Mouse (Mus musculus) testis, adult 2 months (tissue): ENCODE results near the gene Gsdma3. TPM values are rescaled to one million over a fixed set of nuclear protein-coding genes. Genes with fewer than 3 reads are reported as not detected.
A peak's percentile ranks its signal among the peaks of the same experiment; 100 is the strongest.
"Not testable (repeated sequence)": the region's sequence is repeated elsewhere in the genome, so short reads cannot be mapped to it uniquely, and the experiment has no call there.

ENCODE experiments used
- H3K27ac ChIP-seq: fragments of 200-500 bp; 2 replicates; pipeline ENCODE4 v1.5.1; 2012; ENCODE audit warnings: low read depth, low read length; ENCODE audit not compliant: control insufficient read depth, insufficient read depth
- H3K27me3 ChIP-seq: fragments of 200-500 bp; 2 replicates; pipeline ENCODE4 v1.6.1; 2012; ENCODE audit warnings: mild to moderate bottlenecking, low read length, moderate library complexity; ENCODE audit not compliant: control insufficient read depth, insufficient read depth
- H3K36me3 ChIP-seq: fragments of 200-500 bp; 2 replicates; pipeline ENCODE4 v1.6.1; 2012; ENCODE audit warnings: mild to moderate bottlenecking, low read length; ENCODE audit not compliant: control insufficient read depth, insufficient read depth
- H3K4me1 ChIP-seq: fragments of 200-500 bp; 2 replicates; pipeline ENCODE4 v1.6.1; 2012; ENCODE audit warnings: low read length; ENCODE audit not compliant: control insufficient read depth, insufficient read depth
- H3K4me3 ChIP-seq: fragments of 200-500 bp; 2 replicates; pipeline ENCODE4 v1.5.1; 2012; ENCODE audit warnings: low read depth, mild to moderate bottlenecking, low read length, moderate library complexity, mixed read lengths; ENCODE audit not compliant: control insufficient read depth
- CTCF ChIP-seq: fragments of 200-500 bp; IDR thresholded peaks from 2 replicates; pipeline ENCODE4 v1.5.1; 2012; ENCODE audit warnings: low read depth, mild to moderate bottlenecking, inconsistent platforms, low read length, moderate library complexity; ENCODE audit not compliant: control insufficient read depth, insufficient read depth, insufficient replicate concordance
- POLR2A ChIP-seq: fragments of 200-500 bp; IDR thresholded peaks from 2 replicates; pipeline ENCODE4 v1.6.1; 2012; ENCODE audit warnings: low read depth, mild to moderate bottlenecking, inconsistent platforms, low read length, moderate library complexity; ENCODE audit not compliant: control insufficient read depth
- polyA plus RNA-seq: library from polyadenylated mRNA; depleted of rRNA; stranded (reverse); fragments of >200 nt; gene quantifications from 2 replicates; pipeline ENCODE4 v1.2.3, GENCODE M21; 2012

The Gsdma3 gene
- polyA plus RNA-seq, 1 experiment, result 0.20 TPM

DNA sequence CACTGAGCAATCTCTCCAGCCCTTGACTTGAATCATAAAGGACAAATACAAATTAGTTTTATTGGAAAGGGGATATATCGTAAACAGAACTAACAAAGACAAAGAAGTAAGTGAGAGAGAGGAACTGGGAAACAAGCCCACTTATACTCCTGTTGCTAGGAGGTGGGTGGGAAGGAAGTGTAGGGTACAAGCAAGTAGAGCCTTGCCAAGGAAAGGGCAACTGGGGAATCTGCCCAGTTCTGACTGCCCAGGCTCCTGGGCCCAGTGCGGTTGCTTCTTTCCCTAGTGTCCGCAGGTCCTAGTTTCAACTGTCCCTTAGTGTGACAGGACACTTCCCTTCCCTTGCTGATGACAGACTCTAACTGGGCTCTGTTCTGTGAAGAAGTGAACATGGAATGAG is 2.5 kb downstream of the Gsdma3 start:
- Histone ChIP-seq H3K4me1 (no peaks in the 10 kb centered on the region), H3K27me3 (no peaks in the 10 kb centered on the region), H3K4me3 (no peak overlapping the region), H3K36me3 (no peaks in the 10 kb centered on the region), H3K27ac (no peak overlapping the region)
- no peak for TF ChIP-seq CTCF
- TF ChIP-seq POLR2A, result no peak

DNA sequence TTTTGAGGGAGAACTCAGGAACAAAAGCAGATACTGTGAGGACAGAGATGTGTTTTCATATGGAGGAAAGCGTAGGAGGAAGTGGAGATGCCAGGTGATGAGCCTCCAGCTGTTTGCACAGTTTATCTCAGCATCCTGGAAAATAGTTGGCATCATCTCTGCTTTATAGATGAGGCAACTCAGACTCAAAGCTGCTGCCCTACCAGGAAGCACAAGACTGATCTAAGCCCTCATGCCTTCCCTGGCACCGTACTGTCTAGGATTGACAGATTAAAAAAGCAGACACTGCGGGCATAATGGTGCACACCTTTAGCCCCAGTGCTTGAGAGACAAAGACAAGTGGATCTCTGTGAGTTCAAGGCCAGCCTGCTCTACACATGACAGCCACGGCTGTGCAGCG is 4.5 kb downstream of the Gsdma3 start:
- Histone ChIP-seq H3K4me1 (no peaks in the 10 kb centered on the region), H3K27me3 (no peaks in the 10 kb centered on the region), H3K36me3 (no peaks in the 10 kb centered on the region), H3K27ac (no peak overlapping the region), H3K4me3 (no peak overlapping the region)
- TF ChIP-seq POLR2A (no peak), CTCF (no peak)

DNA sequence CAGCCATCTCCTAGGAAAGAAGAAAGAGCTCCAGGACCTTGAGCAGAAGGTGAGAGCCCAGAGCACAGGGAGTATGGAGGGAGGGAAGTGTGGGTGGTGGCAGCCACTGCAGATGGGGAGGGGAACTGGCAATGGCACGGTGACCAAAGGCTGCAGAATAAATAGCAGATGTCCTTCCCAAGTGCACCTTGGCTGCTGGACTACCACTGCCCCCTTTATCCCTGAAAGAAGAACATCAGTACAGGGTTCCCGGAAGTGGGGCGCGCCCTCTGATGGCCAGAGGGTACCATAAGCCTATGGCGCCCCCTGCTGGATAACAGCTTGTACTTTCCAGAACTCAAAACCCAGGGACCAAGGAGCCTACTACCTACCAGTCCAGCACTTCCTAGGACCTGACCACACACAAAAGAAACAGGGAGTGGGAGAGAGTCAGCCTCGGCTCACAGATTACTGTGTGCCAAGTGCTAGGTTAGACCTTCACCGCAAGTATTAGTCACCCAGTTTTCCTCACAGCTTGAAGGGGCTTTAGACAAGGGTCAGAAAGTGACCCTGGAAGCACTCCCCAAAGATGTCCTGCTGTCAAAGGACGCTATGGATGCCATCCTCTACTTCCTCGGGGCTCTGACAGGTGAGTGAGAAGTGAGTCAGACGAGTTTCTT is 9.3 kb downstream of the Gsdma3 start:
- H3K36me3 ChIP-seq, result not testable (repeated sequence)
- TF ChIP-seq CTCF, result peak; percentile 39; the same call in 1 of the 2 replicates

DNA sequence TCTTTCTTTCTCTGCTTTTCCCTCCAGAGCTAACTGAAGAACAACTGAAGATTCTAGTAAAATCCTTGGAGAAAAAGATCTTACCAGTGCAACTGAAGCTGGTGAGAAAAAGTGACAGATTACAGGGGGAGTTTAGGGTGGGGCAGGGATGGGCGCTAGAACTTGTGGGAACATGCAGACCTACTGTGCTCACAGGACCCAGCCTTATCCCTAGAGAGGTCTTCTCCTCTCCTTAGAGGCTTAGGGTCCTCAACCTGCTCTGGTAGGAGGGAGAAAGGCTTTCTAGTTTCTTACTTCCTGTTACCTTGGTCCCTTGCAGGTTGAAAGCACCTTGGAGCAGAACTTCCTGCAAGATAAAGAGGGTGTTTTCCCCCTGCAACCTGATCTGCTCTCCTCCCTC is 11.3 kb downstream of the Gsdma3 start:
- no peaks in the 10 kb centered on the region for H3K4me1 ChIP-seq
- no peaks in the 10 kb centered on the region for H3K36me3 ChIP-seq
- H3K4me3 ChIP-seq, result no peak overlapping the region
- no peak for TF ChIP-seq CTCF
- TF ChIP-seq POLR2A, result no peak
- H3K27me3 ChIP-seq, result no peaks in the 10 kb centered on the region
- no peak overlapping the region for H3K27ac ChIP-seq

More for the DNA sequence above, 9.3 kb downstream of the Gsdma3 start:
- H3K4me3 ChIP-seq, result peak overlapping the region; percentile 34
- not testable (repeated sequence) for H3K27me3 ChIP-seq, H3K27ac ChIP-seq, H3K4me1 ChIP-seq

DNA sequence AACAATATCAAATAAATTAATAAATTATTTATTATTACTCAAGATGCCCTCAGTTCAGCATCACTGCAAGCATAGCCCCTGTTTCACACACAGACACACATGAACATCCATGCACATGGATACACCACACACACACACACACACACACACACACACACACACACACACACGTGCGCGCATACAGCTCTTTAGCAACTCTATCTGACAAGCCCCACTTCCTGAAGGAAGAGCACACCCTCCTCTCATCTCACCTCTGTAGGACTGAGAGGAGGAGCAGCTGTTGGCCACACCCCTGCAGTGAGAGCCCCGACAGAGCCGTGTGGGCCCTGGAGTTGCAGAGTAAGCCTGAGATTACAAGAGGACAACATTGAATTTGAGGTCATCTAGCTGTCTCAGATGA is 13.9 kb downstream of the Gsdma3 start:
- Histone ChIP-seq H3K4me1 (no peaks in the 10 kb centered on the region), H3K27me3 (no peaks in the 10 kb centered on the region), H3K36me3 (no peaks in the 10 kb centered on the region), H3K27ac (no peak overlapping the region), H3K4me3 (no peak overlapping the region)
- TF ChIP-seq CTCF (no peak), POLR2A (no peak)

DNA sequence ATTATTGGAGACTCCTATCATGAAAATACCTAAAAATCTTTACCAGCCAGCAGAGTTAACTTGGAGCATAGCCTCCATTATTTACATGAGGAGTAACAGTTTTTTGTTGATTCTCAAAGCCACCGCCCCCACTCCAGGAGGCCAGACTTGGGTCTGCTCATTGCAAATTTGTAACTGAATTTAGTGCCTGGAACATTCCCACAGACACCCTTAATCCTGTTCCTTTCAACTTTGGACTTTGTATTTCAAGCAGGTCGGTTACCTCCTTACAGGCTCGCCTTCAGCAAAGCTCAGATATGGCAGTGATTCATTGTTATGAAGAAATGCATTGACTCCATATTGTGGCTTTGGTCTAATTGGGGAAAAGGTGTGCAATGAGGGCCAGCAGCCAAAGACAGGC is 18.6 kb downstream of the Gsdma3 start:
- no peak overlapping the region for H3K27ac ChIP-seq
- no peaks in the 10 kb centered on the region for H3K36me3 ChIP-seq
- TF ChIP-seq POLR2A (no peak), CTCF (no peak)
- H3K27me3 ChIP-seq, result no peaks in the 10 kb centered on the region
- no peaks in the 10 kb centered on the region for H3K4me1 ChIP-seq
- no peak overlapping the region for H3K4me3 ChIP-seq

DNA sequence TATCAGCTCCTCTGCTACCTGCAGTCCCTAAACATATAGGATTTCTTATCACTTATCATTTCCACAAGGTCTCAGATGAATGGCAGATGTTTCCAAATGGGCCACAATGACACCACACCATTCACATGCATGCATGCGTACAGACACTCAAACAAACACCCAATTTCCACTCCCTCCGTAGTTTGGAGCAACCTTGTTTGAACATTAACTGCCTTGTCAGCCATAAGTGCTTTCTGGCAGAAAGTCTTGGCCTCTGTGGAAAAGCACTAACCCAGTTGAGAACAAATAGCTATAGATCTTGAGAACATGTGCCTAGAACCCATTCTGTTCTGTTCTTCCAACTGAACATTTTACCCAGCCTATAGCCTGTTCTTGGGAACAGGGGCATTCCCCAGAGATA is 19.8 kb downstream of the Gsdma3 start:
- H3K4me3 ChIP-seq, result no peak overlapping the region
- TF ChIP-seq POLR2A (no peak), CTCF (no peak)
- H3K36me3 ChIP-seq, result no peaks in the 10 kb centered on the region
- H3K4me1 ChIP-seq, result no peaks in the 10 kb centered on the region
- H3K27ac ChIP-seq, result no peak overlapping the region
- no peaks in the 10 kb centered on the region for H3K27me3 ChIP-seq

DNA sequence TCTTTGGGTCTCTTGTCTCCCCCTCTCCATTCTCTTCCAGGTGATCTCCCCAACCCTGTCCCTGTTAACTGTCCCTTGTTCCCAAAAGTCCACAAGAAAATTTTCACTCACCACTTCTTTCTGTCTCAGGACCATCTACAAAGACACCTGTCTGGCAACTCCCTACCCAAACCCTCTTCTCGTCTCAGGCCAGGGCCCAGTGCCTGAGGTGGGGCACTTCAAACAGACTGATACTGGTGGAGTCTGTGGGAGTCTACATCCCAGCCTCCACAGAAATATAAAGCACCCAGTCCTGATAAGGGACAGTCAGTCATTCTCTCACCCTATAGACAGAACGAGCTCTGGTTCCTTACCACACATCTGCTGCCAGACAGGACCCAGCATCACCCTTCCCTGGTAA is 20.3 kb downstream of the Gsdma3 start, which contains the start of gene Gsdma2:
Gene Gsdma2, plus strand, starts transcription at position 301 of the 400 bp plus-strand sequence.
- H3K27ac ChIP-seq, result no peak within 1 kb of the TSS
- no peaks in the 10 kb centered on the region for H3K27me3 ChIP-seq
- H3K4me1 ChIP-seq, result no peaks in the 10 kb centered on the region
- no peak within 1 kb of the TSS for H3K4me3 ChIP-seq
- H3K36me3 ChIP-seq, result no peaks in the 10 kb centered on the region
- TF ChIP-seq CTCF (no peak), POLR2A (no peak)
